Mouse (Mus musculus) B cell, adult (primary cell): Measurements from ENCODE around the gene Stard10. TPM values are rescaled to one million over a fixed set of nuclear protein-coding genes. Genes with fewer than 3 reads are reported as not detected.

Experiments used
- total RNA-seq: library from RNA; stranded (reverse); gene quantifications from 4 replicates; pipeline ENCODE4 v1.2.4, GENCODE M21; 2023; ENCODE audit not compliant: inconsistent age

Gene Stard10
- 33.3 to 40.8 TPM (median 33.9 TPM) in 4 replicates for total RNA-seq

DNA sequence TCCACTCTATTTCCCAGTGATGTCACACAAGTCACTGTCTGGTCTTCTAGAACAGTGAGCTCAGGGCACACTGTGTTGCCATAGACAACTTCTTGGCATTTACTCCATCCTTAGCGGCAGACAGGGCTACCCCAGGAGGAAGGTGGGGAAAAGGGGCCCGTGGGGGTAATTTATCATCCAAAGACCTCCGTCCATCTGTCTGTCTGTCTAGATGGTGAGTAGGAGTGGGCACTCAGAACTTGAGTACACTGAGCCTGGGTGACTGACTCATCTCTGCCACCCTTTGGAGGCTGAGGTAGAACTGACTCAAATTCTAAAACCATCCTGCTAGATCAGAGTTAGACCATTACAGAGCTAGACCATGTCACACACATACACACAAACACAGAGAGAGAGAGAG, at the start of gene Stard10:
TSS of gene Stard10 (plus strand) at position 73 of the 400 bp plus-strand sequence.

DNA sequence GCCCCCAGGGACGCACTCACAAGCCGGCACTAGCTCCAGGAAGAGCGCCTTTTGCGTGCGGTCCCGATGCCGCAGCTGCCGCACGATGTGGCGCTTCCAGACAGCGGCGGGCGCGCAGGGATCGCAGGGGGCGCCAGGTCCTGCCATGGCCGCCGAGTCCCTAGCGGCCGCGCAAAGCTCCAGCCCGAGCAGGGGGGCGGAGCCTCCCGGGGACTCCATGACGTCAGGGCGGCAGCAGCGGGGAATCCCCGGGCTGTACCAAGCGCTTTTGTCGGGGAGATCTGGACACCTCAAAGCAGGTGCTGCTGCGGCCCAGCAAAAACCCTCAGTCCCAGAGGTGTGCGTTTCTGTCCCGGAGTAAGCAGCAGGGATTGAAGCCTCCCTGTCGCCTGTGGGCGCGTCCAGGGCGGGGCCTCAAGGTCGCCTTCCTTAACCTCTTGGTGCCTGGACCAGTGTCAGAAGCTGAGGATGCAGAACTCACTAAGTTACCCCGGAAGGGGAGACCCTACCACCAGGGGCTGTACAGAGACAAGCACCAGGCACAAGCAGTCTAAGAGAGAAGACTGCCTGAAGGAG, 14.9 kb upstream of the Stard10 start, which contains the start of gene Atg16l2:
TSS of gene Atg16l2 (minus strand) at position 371 of the 576 bp plus-strand sequence.

DNA sequence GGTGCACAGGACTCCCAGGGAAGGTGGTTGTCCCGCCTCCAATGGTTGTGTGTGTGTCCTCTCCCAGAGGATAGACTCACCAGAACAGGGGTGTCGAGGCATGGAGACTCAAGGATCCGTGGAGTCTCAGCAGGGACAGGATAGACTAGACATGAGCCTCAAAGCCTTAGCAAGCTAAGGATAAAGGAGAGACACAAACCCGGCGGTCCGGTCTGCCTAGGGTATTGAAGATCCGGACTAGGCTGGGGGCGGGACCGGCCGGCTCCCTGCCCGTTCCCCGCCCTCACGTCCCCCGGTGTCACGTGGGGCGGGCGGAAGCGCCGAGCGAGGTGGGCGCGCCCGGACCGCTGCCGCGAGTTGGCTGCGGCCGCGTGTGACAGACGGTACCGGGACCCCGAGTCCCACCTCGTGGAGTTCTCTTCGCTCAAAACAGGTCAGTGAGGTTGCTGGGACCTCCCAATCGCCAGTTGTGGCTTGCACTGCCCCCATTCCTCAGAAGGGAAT, 30.9 kb downstream of the Stard10 start, which contains the start of gene Arap1:
TSS of gene Arap1 (plus strand) at position 301 of the 504 bp plus-strand sequence.

Other genes starting within 250 kb of the Stard10 start
- 365 to 486 TPM (median 434 TPM) in 4 replicates for gene Fchsd2, start 224.2 kb upstream of the Stard10 start, total RNA-seq
- gene Atg16l2, start 14.8 kb upstream of the Stard10 start, total RNA-seq: 137 to 179 TPM (median 162 TPM) in 4 replicates
- gene Arap1, start 31.0 kb downstream of the Stard10 start, total RNA-seq: 462 to 505 TPM (median 494 TPM) in 4 replicates
- 23.3 to 32.7 TPM (median 24.4 TPM) in 4 replicates for gene Gm45837, start 93.8 kb downstream of the Stard10 start, total RNA-seq
- 43.9 to 64.3 TPM (median 56.8 TPM) in 4 replicates for gene Pde2a, start 104.6 kb downstream of the Stard10 start, total RNA-seq